Mouse (Mus musculus): Measurements from ENCODE around the gene Atp13a3. TPM values are rescaled to one million over a fixed set of nuclear protein-coding genes. Genes with fewer than 3 reads are reported as not detected.

Gene Atp13a3
- polyA plus RNA-seq, 1 experiment from 2014 or later = 14.1 TPM

GRCm38 (mm10) chr16:30280676-30281297 lies 125.0 kb downstream of the Atp13a3 start:
- Histone ChIP-seq H3K4me3 (ENCODE audit: low read length) (no peak overlapping the region), H3K9ac (ENCODE audit: low read depth, low read length) (no peak overlapping the region), H3K4me2 (ENCODE audit: low read depth, low read length) (no peak overlapping the region), H3K27me3 (replicated peaks; ENCODE audit: control insufficient read depth, insufficient read depth, low read length) (no peaks in the 10 kb centered on the region; the same call in 1 of the 2 replicates), H3K27ac (ENCODE audit: low read length) (no peak overlapping the region), H3K9me3 (ENCODE audit: control insufficient read depth, low read length) (no peaks in the 10 kb centered on the region), H3K4me1 (ENCODE audit: control insufficient read depth, insufficient read depth, low read length) (peaks cover 23% of the 10 kb centered on the region), H3K36me3 (ENCODE audit: control insufficient read depth, insufficient read depth, low read length) (no peaks in the 10 kb centered on the region)
- 21% methylated on average over 4 of the region's 4 CpGs for WGBS
- ATAC-seq = no peak

DNA sequence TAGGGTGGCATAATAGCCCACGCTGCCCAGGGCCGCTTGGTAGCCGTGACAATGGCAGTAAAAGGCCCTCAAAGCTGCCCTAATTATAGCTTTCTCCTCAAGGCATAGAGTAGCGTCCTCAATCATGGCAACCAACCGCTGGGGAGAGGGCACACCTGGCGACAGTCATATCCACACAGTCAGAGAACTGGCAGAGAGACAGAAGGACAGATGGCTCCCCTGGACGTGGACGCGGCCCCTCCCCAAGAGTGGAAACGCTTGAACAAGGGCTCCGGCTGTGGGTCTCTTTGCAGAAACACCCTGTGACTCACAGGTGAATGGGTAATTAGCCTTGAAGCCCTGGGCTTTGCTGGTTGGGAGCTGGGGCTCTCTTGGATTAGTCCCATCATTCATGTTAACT lies 127.4 kb downstream of the Atp13a3 start:
- H3K27me3 ChIP-seq (replicated peaks; ENCODE audit: control insufficient read depth, insufficient read depth, low read length) = no peaks in the 10 kb centered on the region; the same call in 1 of the 2 replicates

GRCm38 (mm10) chr16:30275558-30276340 lies 130.0 kb downstream of the Atp13a3 start:
- Histone ChIP-seq H3K4me2 (ENCODE audit: low read depth, low read length) (no peak overlapping the region), H3K4me3 (ENCODE audit: low read length) (no peak overlapping the region), H3K27ac (ENCODE audit: low read length) (no peak overlapping the region), H3K9me3 (ENCODE audit: control insufficient read depth, low read length) (no peaks in the 10 kb centered on the region), H3K4me1 (ENCODE audit: control insufficient read depth, insufficient read depth, low read length) (peaks cover 3% of the 10 kb centered on the region; the same call in 1 of the 2 replicates), H3K9ac (ENCODE audit: low read depth, low read length) (no peak overlapping the region), H3K36me3 (ENCODE audit: control insufficient read depth, insufficient read depth, low read length) (no peaks in the 10 kb centered on the region), H3K27me3 (replicated peaks; ENCODE audit: control insufficient read depth, insufficient read depth, low read length) (no peaks in the 10 kb centered on the region)
- WGBS = 76% methylated on average over 15 of the region's 15 CpGs
- no peak for ATAC-seq

More for the DNA sequence above, 127.4 kb downstream of the Atp13a3 start:
- no peak overlapping the region for H3K4me2 ChIP-seq (ENCODE audit: low read depth, low read length)
- H3K4me3 ChIP-seq (ENCODE audit: low read length) = no peak overlapping the region
- ATAC-seq = no peak
- no peak overlapping the region for H3K9ac ChIP-seq (ENCODE audit: low read depth, low read length)
- no peak overlapping the region for H3K27ac ChIP-seq (ENCODE audit: low read length)
- no peaks in the 10 kb centered on the region for H3K9me3 ChIP-seq (ENCODE audit: control insufficient read depth, low read length)
- 74% methylated on average over 11 of the region's 11 CpGs for WGBS
- no peaks in the 10 kb centered on the region for H3K36me3 ChIP-seq (ENCODE audit: control insufficient read depth, insufficient read depth, low read length)
- H3K4me1 ChIP-seq (ENCODE audit: control insufficient read depth, insufficient read depth, low read length) = peaks cover 16% of the 10 kb centered on the region

- 91% methylated on average over 8 of the region's 8 CpGs for WGBS
- Histone ChIP-seq H3K4me3 (ENCODE audit: low read length) (no peak overlapping the region), H3K4me2 (ENCODE audit: low read depth, low read length) (no peak overlapping the region), H3K27ac (ENCODE audit: low read length) (no peak overlapping the region), H3K9me3 (ENCODE audit: control insufficient read depth, low read length) (no peaks in the 10 kb centered on the region), H3K36me3 (ENCODE audit: control insufficient read depth, insufficient read depth, low read length) (no peaks in the 10 kb centered on the region), H3K27me3 (replicated peaks; ENCODE audit: control insufficient read depth, insufficient read depth, low read length) (no peaks in the 10 kb centered on the region), H3K4me1 (ENCODE audit: control insufficient read depth, insufficient read depth, low read length) (no peaks in the 10 kb centered on the region), H3K9ac (ENCODE audit: low read depth, low read length) (no peak overlapping the region)
- ATAC-seq = no peak
Measured at GRCm38 (mm10) chr16:30273065-30273464, 132.7 kb downstream of the Atp13a3 start.

- Histone ChIP-seq H3K9ac (ENCODE audit: low read depth, low read length) (no peak overlapping the region), H3K4me1 (ENCODE audit: control insufficient read depth, insufficient read depth, low read length) (0 out of 2 replicates have a peak, but pooled peaks cover 3% of the 10 kb centered on the region), H3K4me2 (ENCODE audit: low read depth, low read length) (no peak overlapping the region), H3K36me3 (ENCODE audit: control insufficient read depth, insufficient read depth, low read length) (no peaks in the 10 kb centered on the region), H3K27ac (ENCODE audit: low read length) (no peak overlapping the region), H3K4me3 (ENCODE audit: low read length) (no peak overlapping the region), H3K27me3 (replicated peaks; ENCODE audit: control insufficient read depth, insufficient read depth, low read length) (no peaks in the 10 kb centered on the region), H3K9me3 (ENCODE audit: control insufficient read depth, low read length) (no peaks in the 10 kb centered on the region)
- no peak for ATAC-seq
- 55% methylated on average over 6 of the region's 6 CpGs for WGBS
Measured at GRCm38 (mm10) chr16:30271941-30272595, 133.7 kb downstream of the Atp13a3 start.

DNA sequence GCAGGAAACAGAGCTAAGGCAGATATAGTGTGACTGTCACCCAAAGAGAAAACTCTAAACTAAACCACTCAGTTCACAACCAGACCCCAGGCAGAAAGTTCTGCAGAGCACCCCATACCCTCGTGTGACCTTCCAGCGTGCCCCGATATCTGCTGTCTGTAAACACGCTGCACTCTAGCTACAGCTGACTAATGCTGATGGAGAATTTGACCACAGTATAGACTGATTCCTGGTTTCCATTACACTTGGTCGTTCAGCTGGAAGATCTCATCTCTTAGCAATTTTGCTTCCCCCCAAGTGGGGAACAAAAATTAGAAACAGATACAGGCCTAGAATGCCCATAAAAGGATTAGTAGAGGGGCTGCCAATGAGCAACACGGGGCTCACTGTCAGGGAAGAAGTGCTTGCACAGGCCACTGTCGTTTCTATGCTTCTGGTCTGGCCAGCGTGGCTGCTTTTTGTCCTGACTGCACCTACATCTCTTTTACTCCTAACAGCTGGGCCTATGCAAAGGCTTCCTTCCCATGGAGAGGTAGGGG lies 134.5 kb downstream of the Atp13a3 start:
- ATAC-seq = no peak
- Histone ChIP-seq H3K4me1 (ENCODE audit: control insufficient read depth, insufficient read depth, low read length) (0 out of 2 replicates have a peak, but pooled peaks cover 3% of the 10 kb centered on the region), H3K36me3 (ENCODE audit: control insufficient read depth, insufficient read depth, low read length) (no peaks in the 10 kb centered on the region), H3K9ac (ENCODE audit: low read depth, low read length) (no peak overlapping the region), H3K9me3 (ENCODE audit: control insufficient read depth, low read length) (no peaks in the 10 kb centered on the region), H3K27me3 (replicated peaks; ENCODE audit: control insufficient read depth, insufficient read depth, low read length) (no peaks in the 10 kb centered on the region), H3K4me3 (ENCODE audit: low read length) (no peak overlapping the region), H3K27ac (ENCODE audit: low read length) (0 out of 2 replicates have a peak overlapping the region, but pooled peaks have one; percentile 6), H3K4me2 (ENCODE audit: low read depth, low read length) (no peak overlapping the region)
- 47% methylated on average over 8 of the region's 8 CpGs for WGBS

DNA sequence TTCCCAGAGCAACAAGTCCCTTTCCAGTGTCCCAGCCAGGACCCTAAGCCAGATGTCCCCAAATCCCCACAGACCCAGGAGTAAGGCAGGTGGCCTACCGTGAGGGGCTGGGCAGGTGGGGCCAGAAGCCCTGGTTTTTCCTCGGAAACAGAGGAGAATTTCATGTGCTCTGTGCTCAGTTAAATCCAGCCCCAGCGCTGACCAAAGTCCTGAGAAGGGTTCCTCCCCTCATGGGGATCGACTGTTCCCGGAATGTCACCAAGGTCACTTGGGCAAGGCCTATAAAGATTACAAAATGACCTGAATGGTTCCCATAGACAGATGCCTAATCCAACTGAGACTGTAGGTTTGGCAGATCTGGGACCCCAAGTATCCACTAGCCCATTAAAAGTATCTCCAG lies 138.4 kb downstream of the Atp13a3 start, which contains the start of gene Cpn2:
TSS of gene Cpn2 (minus strand) at position 141 of the 400 bp plus-strand sequence.
- no peaks in the 10 kb centered on the region for H3K27me3 ChIP-seq (replicated peaks; ENCODE audit: control insufficient read depth, insufficient read depth, low read length)
- peak within 1 kb of the TSS; percentile 20; the same call in 1 of the 2 replicates for H3K4me2 ChIP-seq (ENCODE audit: low read depth, low read length)
- peak; percentile 72 for ATAC-seq
- 57% methylated on average over 5 of the region's 5 CpGs for WGBS
- H3K27ac ChIP-seq (ENCODE audit: low read length) = no peak within 1 kb of the TSS
- no peaks in the 10 kb centered on the region for H3K9me3 ChIP-seq (ENCODE audit: control insufficient read depth, low read length)
- H3K4me1 ChIP-seq (ENCODE audit: control insufficient read depth, insufficient read depth, low read length) = 0 out of 2 replicates have a peak, but pooled peaks cover 3% of the 10 kb centered on the region
- no peak within 1 kb of the TSS for H3K9ac ChIP-seq (ENCODE audit: low read depth, low read length)
- no peak within 1 kb of the TSS for H3K4me3 ChIP-seq (ENCODE audit: low read length)
- H3K36me3 ChIP-seq (ENCODE audit: control insufficient read depth, insufficient read depth, low read length) = no peaks in the 10 kb centered on the region

GRCm38 (mm10) chr16:30266561-30266960 lies 139.2 kb downstream of the Atp13a3 start:
- ATAC-seq = no peak
- WGBS = 82% methylated on average over 5 of the region's 5 CpGs

DNA sequence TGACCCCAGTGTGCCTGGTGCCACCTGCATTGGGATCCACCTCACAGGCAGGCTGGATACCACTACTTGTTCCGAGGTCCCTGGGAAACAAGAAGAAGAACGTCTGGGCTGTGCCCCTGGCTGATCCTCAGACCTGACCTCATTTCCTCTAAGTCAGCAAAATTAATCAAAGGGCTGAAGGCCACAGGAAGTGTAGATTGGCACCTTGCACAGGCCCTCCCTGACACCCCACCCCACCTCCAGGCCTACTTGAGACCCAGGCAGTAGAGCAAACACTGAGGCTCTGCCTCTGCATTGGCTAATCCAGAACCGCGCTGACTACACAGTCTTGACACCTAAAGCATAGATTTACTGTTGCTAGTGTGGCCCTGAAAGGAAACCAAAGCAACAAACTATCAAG lies 140.2 kb downstream of the Atp13a3 start:
- Histone ChIP-seq H3K4me1 (ENCODE audit: control insufficient read depth, insufficient read depth, low read length) (0 out of 2 replicates have a peak, but pooled peaks cover 3% of the 10 kb centered on the region), H3K4me3 (ENCODE audit: low read length) (no peak overlapping the region), H3K27ac (ENCODE audit: low read length) (no peak overlapping the region), H3K4me2 (ENCODE audit: low read depth, low read length) (no peak overlapping the region), H3K27me3 (replicated peaks; ENCODE audit: control insufficient read depth, insufficient read depth, low read length) (no peaks in the 10 kb centered on the region), H3K36me3 (ENCODE audit: control insufficient read depth, insufficient read depth, low read length) (no peaks in the 10 kb centered on the region), H3K9ac (ENCODE audit: low read depth, low read length) (no peak overlapping the region), H3K9me3 (ENCODE audit: control insufficient read depth, low read length) (no peaks in the 10 kb centered on the region)
- no peak for ATAC-seq
- WGBS = 53% methylated on average over 4 of the region's 4 CpGs

More at GRCm38 (mm10) chr16:30266561-30266960, 139.2 kb downstream of the Atp13a3 start:
- Histone ChIP-seq H3K27me3 (replicated peaks; ENCODE audit: control insufficient read depth, insufficient read depth, low read length) (no peaks in the 10 kb centered on the region), H3K9me3 (ENCODE audit: control insufficient read depth, low read length) (no peaks in the 10 kb centered on the region), H3K4me3 (ENCODE audit: low read length) (no peak overlapping the region), H3K4me1 (ENCODE audit: control insufficient read depth, insufficient read depth, low read length) (0 out of 2 replicates have a peak, but pooled peaks cover 3% of the 10 kb centered on the region), H3K4me2 (ENCODE audit: low read depth, low read length) (no peak overlapping the region), H3K36me3 (ENCODE audit: control insufficient read depth, insufficient read depth, low read length) (no peaks in the 10 kb centered on the region), H3K9ac (ENCODE audit: low read depth, low read length) (no peak overlapping the region), H3K27ac (ENCODE audit: low read length) (no peak overlapping the region)

Measured in intestine, embryonic 16.5 days (tissue).